10 mouse cellular contexts compared by ENCODE assay signal in the genomic region with DNA sequence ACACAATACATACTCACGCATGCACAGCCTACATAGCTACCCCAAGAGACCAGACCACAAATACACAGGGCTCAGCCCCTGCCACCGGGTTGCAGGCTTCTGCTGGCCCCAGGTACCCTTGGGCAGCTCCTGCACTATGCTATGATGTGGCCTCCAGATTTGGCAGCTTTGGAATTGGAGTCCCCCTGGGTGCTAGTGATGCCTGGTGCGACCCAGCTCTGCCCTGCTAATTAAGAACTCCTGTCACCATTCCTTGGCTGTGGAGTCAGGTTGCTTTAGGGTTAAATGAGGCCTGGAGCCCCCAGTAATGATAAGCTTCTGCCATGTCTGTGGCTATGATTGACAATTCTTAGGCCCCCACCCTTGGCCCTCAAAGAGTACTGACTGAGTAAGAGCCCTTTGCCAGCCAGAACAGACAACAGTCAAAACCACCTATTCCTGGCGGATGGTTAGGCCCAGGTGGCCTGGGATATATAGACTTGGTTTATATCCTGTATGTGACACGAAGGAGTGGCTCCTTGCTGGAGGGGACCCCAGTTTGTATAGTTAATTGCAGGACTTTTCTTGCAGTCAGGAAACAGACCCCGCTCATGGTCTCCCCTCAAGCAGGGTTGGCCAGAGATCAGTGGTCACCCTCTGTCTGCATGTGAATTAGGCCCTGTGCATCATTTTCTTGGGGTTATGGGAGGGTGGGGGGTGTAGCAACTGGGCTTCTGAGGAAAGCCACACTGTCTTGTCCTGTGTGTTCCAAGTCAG. TPM values are rescaled to one million over a fixed set of nuclear protein-coding genes. Genes with fewer than 3 reads are reported as not detected.
DNase-seq lines count a peak whose midpoint lies in the region; ATAC-seq and TF ChIP-seq lines count a peak whose summit lies in the region.
"Had no signal": no experiment of that assay in that cellular context is flagged by ENCODE, and none has a peak within 500 bp of the region (broad histone marks: within the 10 kb centered on the region; RNA-seq: fewer than 3 reads in every experiment).

No protein-coding gene starts in this region.

- DNase-seq in hindbrain, embryonic 11.5 days (ENCODE audit: low spot score), result no peak
- no peak for DNase-seq in hindbrain, postnatal 0 days (ENCODE audit: low spot score)
- DNase-seq in lung, postnatal 0 days (ENCODE audit: low spot score), result no peak
- no peak for DNase-seq in lung, adult 2 months
- DNase-seq in T-cell, adult 2 months (ENCODE audit: low spot score), result no peak
- DNase-seq: kidney, postnatal 14 days had no signal

- no peak overlapping the region for H3K9ac ChIP-seq in hindbrain, embryonic 11.5 days (ENCODE audit: low read depth, low read length)
- H3K9ac ChIP-seq in hindbrain, postnatal 0 days (replicated peaks; ENCODE audit: low read length), result no peak overlapping the region
- H3K9ac ChIP-seq in lung, postnatal 0 days (replicated peaks; ENCODE audit: low read depth), result no peak overlapping the region
- no peak overlapping the region for H3K9ac ChIP-seq in forebrain, embryonic 15.5 days (replicated peaks)
- H3K9ac ChIP-seq in neural tube, embryonic 15.5 days (replicated peaks), result no peak overlapping the region

- no peak for TF ChIP-seq POLR2A in lung, adult 2 months (IDR thresholded peaks at IDR 0.05; ENCODE audit: borderline replicate concordance, extremely low read depth, low read depth, low read length)

- ATAC-seq in hindbrain, embryonic 11.5 days (ENCODE audit: low FRiP score), result peak; percentile 19; the same call in 1 of the 2 replicates
- no peak for ATAC-seq in hindbrain, postnatal 0 days
- no peak for ATAC-seq in lung, postnatal 0 days
- peak; percentile 20; the same call in 1 of the 2 replicates for ATAC-seq in forebrain, embryonic 15.5 days (replicated peaks)
- no peak for ATAC-seq in neural tube, embryonic 15.5 days (ENCODE audit: low FRiP score)
- no peak for ATAC-seq in cerebellum, adult (ENCODE audit: insufficient number of reproducible peaks, low FRiP score, low TSS enrichment)
- ATAC-seq: activated CD4-positive, CD25-positive, alpha-beta regulatory T cell, adult 4 months had no signal

- H3K27ac ChIP-seq in hindbrain, embryonic 11.5 days (ENCODE audit: low read depth, low read length), result peak overlapping the region; percentile 87
- no peak overlapping the region for H3K27ac ChIP-seq in hindbrain, postnatal 0 days
- H3K27ac ChIP-seq in lung, postnatal 0 days (ENCODE audit: low read length), result peak overlapping the region; percentile 54; the same call in 1 of the 2 replicates
- peak overlapping the region; percentile 5; the same call in 1 of the 2 replicates for H3K27ac ChIP-seq in forebrain, embryonic 15.5 days (replicated peaks)
- H3K27ac ChIP-seq in neural tube, embryonic 15.5 days (replicated peaks), result 0 out of 2 replicates have a peak overlapping the region, but pooled peaks have one; percentile 5

- WGBS in hindbrain, embryonic 11.5 days, result 69% methylated on average over 6 of the region's 6 CpGs
- 58% methylated on average over 6 of the region's 6 CpGs for WGBS in hindbrain, postnatal 0 days
- 76% methylated on average over 6 of the region's 6 CpGs for WGBS in lung, postnatal 0 days
- WGBS in lung, adult 2 months, result 78% methylated on average over 6 of the region's 6 CpGs
- WGBS in forebrain, embryonic 15.5 days, result 58% methylated on average over 6 of the region's 6 CpGs
- WGBS in neural tube, embryonic 15.5 days, result 63% methylated on average over 6 of the region's 6 CpGs

- no peak for TF ChIP-seq CTCF in hindbrain, postnatal 0 days (IDR thresholded peaks at IDR 0.05; ENCODE audit: low read depth)
- no peak for TF ChIP-seq CTCF in lung, postnatal 0 days (IDR thresholded peaks at IDR 0.05)
- TF ChIP-seq CTCF in lung, adult 2 months (IDR thresholded peaks at IDR 0.05; ENCODE audit: insufficient read depth, low read length), result no peak

- no peaks in the 10 kb centered on the region for H3K27me3 ChIP-seq in hindbrain, embryonic 11.5 days (ENCODE audit: control insufficient read depth, insufficient read depth, low read length)
- no peaks in the 10 kb centered on the region for H3K27me3 ChIP-seq in hindbrain, postnatal 0 days (ENCODE audit: insufficient read depth, low read length)
- no peaks in the 10 kb centered on the region for H3K27me3 ChIP-seq in lung, postnatal 0 days (replicated peaks; ENCODE audit: insufficient read depth, low read length)
- H3K27me3 ChIP-seq in forebrain, embryonic 15.5 days, result no peaks in the 10 kb centered on the region
- no peaks in the 10 kb centered on the region for H3K27me3 ChIP-seq in neural tube, embryonic 15.5 days (replicated peaks)

- H3K4me1 ChIP-seq in hindbrain, embryonic 11.5 days (replicated peaks; ENCODE audit: control insufficient read depth, insufficient read depth, low read length), result peaks cover 24% of the 10 kb centered on the region
- peaks cover 21% of the 10 kb centered on the region for H3K4me1 ChIP-seq in hindbrain, postnatal 0 days (ENCODE audit: insufficient read depth, low read length)
- H3K4me1 ChIP-seq in lung, postnatal 0 days (ENCODE audit: insufficient read depth, low read depth, low read length), result peaks cover 46% of the 10 kb centered on the region
- peaks cover 27% of the 10 kb centered on the region for H3K4me1 ChIP-seq in lung, adult 2 months (ENCODE audit: control insufficient read depth, insufficient read depth, low read length)
- H3K4me1 ChIP-seq in forebrain, embryonic 15.5 days, result peaks cover 55% of the 10 kb centered on the region
- H3K4me1 ChIP-seq in neural tube, embryonic 15.5 days, result peaks cover 64% of the 10 kb centered on the region

- no peak overlapping the region for H3K4me3 ChIP-seq in hindbrain, embryonic 11.5 days (ENCODE audit: low read depth, low read length)
- H3K4me3 ChIP-seq in hindbrain, postnatal 0 days (ENCODE audit: low read length), result no peak overlapping the region
- no peak overlapping the region for H3K4me3 ChIP-seq in lung, postnatal 0 days (ENCODE audit: low read depth, low read length)
- H3K4me3 ChIP-seq in lung, adult 2 months (replicated peaks; ENCODE audit: extremely low read depth, low read depth, low read length), result no peak overlapping the region
- no peak overlapping the region for H3K4me3 ChIP-seq in forebrain, embryonic 15.5 days
- H3K4me3 ChIP-seq in neural tube, embryonic 15.5 days (replicated peaks), result no peak overlapping the region

- H3K36me3 ChIP-seq in hindbrain, embryonic 11.5 days (ENCODE audit: control insufficient read depth, insufficient read depth, low read length), result peaks cover 2% of the 10 kb centered on the region; the same call in 1 of the 2 replicates
- peaks cover 6% of the 10 kb centered on the region for H3K36me3 ChIP-seq in hindbrain, postnatal 0 days (ENCODE audit: insufficient read depth, low read length)
- H3K36me3 ChIP-seq in lung, postnatal 0 days (ENCODE audit: insufficient read depth, low read length), result peaks cover under 1% of the 10 kb centered on the region; the same call in 1 of the 2 replicates
- H3K36me3 ChIP-seq in forebrain, embryonic 15.5 days, result peaks cover 4% of the 10 kb centered on the region
- peaks cover 7% of the 10 kb centered on the region for H3K36me3 ChIP-seq in neural tube, embryonic 15.5 days

- no peak for TF ChIP-seq EP300 in lung, postnatal 0 days (IDR thresholded peaks at IDR 0.05)

- H3K9me3 ChIP-seq in hindbrain, embryonic 11.5 days (ENCODE audit: control insufficient read depth, low read length), result no peaks in the 10 kb centered on the region
- H3K9me3 ChIP-seq in hindbrain, postnatal 0 days (ENCODE audit: low read length), result no peaks in the 10 kb centered on the region
- no peaks in the 10 kb centered on the region for H3K9me3 ChIP-seq in lung, postnatal 0 days (ENCODE audit: low read length)
- H3K9me3 ChIP-seq in forebrain, embryonic 15.5 days, result no peaks in the 10 kb centered on the region
- H3K9me3 ChIP-seq in neural tube, embryonic 15.5 days (replicated peaks), result no peaks in the 10 kb centered on the region

- H3K4me2 ChIP-seq in hindbrain, embryonic 11.5 days (replicated peaks; ENCODE audit: low read depth, low read length), result no peak overlapping the region
- no peak overlapping the region for H3K4me2 ChIP-seq in hindbrain, postnatal 0 days (ENCODE audit: low read depth, low read length)
- no peak overlapping the region for H3K4me2 ChIP-seq in lung, postnatal 0 days (replicated peaks; ENCODE audit: low read depth, low read length)
- H3K4me2 ChIP-seq in forebrain, embryonic 15.5 days (replicated peaks), result no peak overlapping the region
- no peak overlapping the region for H3K4me2 ChIP-seq in neural tube, embryonic 15.5 days

RNA-seq across cellular contexts. Expression of gene Idh2, which starts 38.1 kb away (rescaled TPM):
- polyA plus RNA-seq in hindbrain, embryonic 11.5 days (2014; fragmentation: Nextera tagmentation; extraction: Ambion mirVana), result 331 and 352 TPM in 2 replicates
- total RNA-seq in hindbrain, postnatal 0 days (2014; rRNA removed), result 126 and 161 TPM in 2 replicates
- polyA plus RNA-seq in hindbrain, postnatal 0 days (2015; fragmentation: Nextera tagmentation; extraction: Ambion mirVana), result 152 and 158 TPM in 2 replicates
- 296 and 298 TPM in 2 replicates for polyA plus RNA-seq in lung, postnatal 0 days (2015; fragmentation: Nextera tagmentation; extraction: Ambion mirVana)
- 144 and 162 TPM in 2 replicates for polyA plus RNA-seq in lung, adult 2 months (2012; rRNA removed)
- polyA plus RNA-seq in forebrain, embryonic 15.5 days (2015; fragmentation: Nextera tagmentation; extraction: Ambion mirVana), result 299 and 300 TPM in 2 replicates
- polyA plus RNA-seq in neural tube, embryonic 15.5 days (2015; fragmentation: Nextera tagmentation; extraction: Ambion mirVana), result 200 and 267 TPM in 2 replicates

RNA-seq across cellular contexts. Expression of gene Zfp710, which starts 52.5 kb away (rescaled TPM):
- 26.4 and 28.4 TPM in 2 replicates for polyA plus RNA-seq in hindbrain, embryonic 11.5 days (2014; fragmentation: Nextera tagmentation; extraction: Ambion mirVana)
- total RNA-seq in hindbrain, postnatal 0 days (2014; rRNA removed), result 25.8 and 29.7 TPM in 2 replicates
- polyA plus RNA-seq in hindbrain, postnatal 0 days (2015; fragmentation: Nextera tagmentation; extraction: Ambion mirVana), result 8.4 and 10.3 TPM in 2 replicates
- polyA plus RNA-seq in lung, postnatal 0 days (2015; fragmentation: Nextera tagmentation; extraction: Ambion mirVana), result 11.1 and 12.9 TPM in 2 replicates
- 60.0 and 65.8 TPM in 2 replicates for polyA plus RNA-seq in lung, adult 2 months (2012; rRNA removed)
- 21.1 and 22.1 TPM in 2 replicates for polyA plus RNA-seq in forebrain, embryonic 15.5 days (2015; fragmentation: Nextera tagmentation; extraction: Ambion mirVana)
- polyA plus RNA-seq in neural tube, embryonic 15.5 days (2015; fragmentation: Nextera tagmentation; extraction: Ambion mirVana), result 11.6 and 13.9 TPM in 2 replicates

Comparison
In these comparisons a context has a peak if more than half of its experiments do, and no peak if none do; other contexts are left out.
1. ATAC-seq: peak in hindbrain, embryonic 11.5 days (single experiment) and forebrain, embryonic 15.5 days (single experiment); none in hindbrain, postnatal 0 days (single experiment), lung, postnatal 0 days (single experiment), neural tube, embryonic 15.5 days (single experiment) and cerebellum, adult (single experiment).